Mouse (Mus musculus) hindbrain, embryonic 11.5 days (tissue): Measurements from ENCODE around the gene Gm12216. TPM values are rescaled to one million over a fixed set of nuclear protein-coding genes. Genes with fewer than 3 reads are reported as not detected.

Experiments
- ATAC-seq: fragments of 200-750 bp; cut with Nextera tagmentation; 2 replicates; pipeline ENCODE4 v1.8.0; 2017; ENCODE audit warnings: mild to moderate bottlenecking, moderate TSS enrichment, moderate library complexity; ENCODE audit not compliant: low FRiP score
- DNase-seq: peaks from one replicate; pipeline ENCODE4 v3.0.0-alpha.2; 2015; ENCODE audit warnings: low spot score
- H3K27ac ChIP-seq: fragments of 300-500 bp; sonication (generic); 2 replicates; pipeline ENCODE4 v1.5.1; 2014; ENCODE audit warnings: mild to moderate bottlenecking, low read depth, low read length
- H3K27me3 ChIP-seq: fragments of 300-500 bp; sonication (generic); 2 replicates; pipeline ENCODE4 v1.6.1; 2014; ENCODE audit warnings: mild to moderate bottlenecking, low read length, moderate library complexity, mixed read lengths; ENCODE audit not compliant: control insufficient read depth, insufficient read depth
- H3K36me3 ChIP-seq: fragments of 300-500 bp; sonication (generic); 2 replicates; pipeline ENCODE4 v1.6.1; 2014; ENCODE audit warnings: mild to moderate bottlenecking, low read length, moderate library complexity, mixed read lengths; ENCODE audit not compliant: control insufficient read depth, insufficient read depth
- H3K4me1 ChIP-seq: fragments of 300-500 bp; sonication (generic); replicated peaks from 2 replicates; pipeline ENCODE4 v1.6.1; 2014; ENCODE audit warnings: low read length, mixed read lengths; ENCODE audit not compliant: control insufficient read depth, insufficient read depth
- H3K4me2 ChIP-seq: fragments of 300-500 bp; sonication (generic); replicated peaks from 2 replicates; pipeline ENCODE4 v1.6.1; 2014; ENCODE audit warnings: mild to moderate bottlenecking, low read depth, low read length
- H3K4me3 ChIP-seq: fragments of 300-500 bp; sonication (generic); 2 replicates; pipeline ENCODE4 v1.5.1; 2014; ENCODE audit warnings: low read depth, low read length
- H3K9ac ChIP-seq: fragments of 300-500 bp; sonication (generic); 2 replicates; pipeline ENCODE4 v1.6.1; 2014; ENCODE audit warnings: low read depth, low read length
- H3K9me3 ChIP-seq: fragments of 300-500 bp; sonication (generic); 2 replicates; pipeline ENCODE4 v1.6.1; 2016; ENCODE audit warnings: low read length; ENCODE audit not compliant: control insufficient read depth
- WGBS: fragments of 180-500 bp; shearing (Covaris S2); extraction: QIAGEN DNeasy Blood & Tissue Kit; methylation state at CpG from one replicate; pipeline ENCODE4 v1.1.7; 2014; 5-methylcytosine and 5-hydroxymethylcytosine counted together
- polyA plus RNA-seq: library from polyadenylated mRNA; unstranded; fragments of >200 nt; fragmentation: Nextera tagmentation; extraction: Ambion mirVana; gene quantifications from 2 replicates; pipeline ENCODE4 v1.2.1, GENCODE M21; 2014

Gene Gm12216
- polyA plus RNA-seq, 1 experiment from 2014 or later, result not detected

- H3K36me3 ChIP-seq, result no peaks in the 10 kb centered on the region
- ATAC-seq, result no peak
- no peak overlapping the region for H3K9ac ChIP-seq
- H3K27ac ChIP-seq, result no peak overlapping the region
- no peak overlapping the region for H3K4me2 ChIP-seq
- DNase-seq, result no peak
- no peaks in the 10 kb centered on the region for H3K27me3 ChIP-seq
- no peak overlapping the region for H3K4me3 ChIP-seq
- 0 out of 2 replicates have a peak, but pooled peaks cover 2% of the 10 kb centered on the region for H3K4me1 ChIP-seq
- no peaks in the 10 kb centered on the region for H3K9me3 ChIP-seq
- 87% methylated on average over 10 of the region's 10 CpGs for WGBS
These were observed 60.9 kb downstream of the Gm12216 start for GRCm38 (mm10) chr11:53798041-53798711.

GRCm38 (mm10) chr11:53797386-53797920 lies 61.6 kb downstream of the Gm12216 start:
- Histone ChIP-seq H3K36me3 (no peaks in the 10 kb centered on the region), H3K27ac (no peak overlapping the region), H3K4me2 (no peak overlapping the region), H3K4me1 (0 out of 2 replicates have a peak, but pooled peaks cover 2% of the 10 kb centered on the region), H3K4me3 (no peak overlapping the region), H3K9ac (no peak overlapping the region), H3K9me3 (no peaks in the 10 kb centered on the region), H3K27me3 (no peaks in the 10 kb centered on the region)
- WGBS, result 54% methylated on average over 6 of the region's 6 CpGs
- ATAC-seq, result no peak
- no peak for DNase-seq

DNA sequence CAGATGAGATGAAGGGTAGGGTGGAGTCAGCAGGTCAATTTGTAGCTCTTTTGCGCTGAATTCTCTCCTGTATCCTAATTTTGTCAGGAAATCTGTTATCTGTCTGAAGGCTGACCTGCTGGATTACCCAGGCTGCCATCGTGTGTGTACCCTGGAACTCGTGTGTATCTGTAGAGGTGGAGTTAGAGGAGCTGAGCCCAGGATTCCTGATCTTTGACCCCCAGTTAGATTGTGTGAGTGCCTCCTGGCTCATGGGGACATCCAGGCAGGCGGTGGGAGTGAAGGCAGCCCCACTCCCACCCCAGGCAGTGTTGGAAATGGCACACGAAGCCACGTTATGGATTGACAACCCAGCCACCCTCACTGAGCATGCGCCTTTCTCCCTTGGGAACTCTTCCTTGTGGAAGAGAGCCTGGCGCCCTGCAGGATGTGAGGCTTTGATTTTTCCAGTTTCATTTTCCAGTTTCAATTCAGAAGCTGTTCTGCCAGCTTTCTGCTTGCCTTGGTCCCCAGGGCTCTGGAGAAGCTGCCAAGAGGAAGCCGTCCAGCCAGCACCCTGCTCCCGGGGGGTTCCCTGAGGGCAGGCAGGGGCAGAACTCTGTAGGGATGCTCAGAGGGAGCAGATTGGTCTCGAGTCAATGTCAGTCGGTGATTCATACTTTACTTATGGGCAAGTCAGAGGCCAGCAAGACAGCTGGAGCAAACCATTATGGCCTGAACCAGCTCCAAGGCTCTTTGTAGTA lies 62.5 kb downstream of the Gm12216 start:
- ATAC-seq, result no peak
- no peak for DNase-seq
- WGBS, result 73% methylated on average over 12 of the region's 12 CpGs
- no peak overlapping the region for H3K27ac ChIP-seq
- H3K4me3 ChIP-seq, result no peak overlapping the region
- H3K4me1 ChIP-seq, result 0 out of 2 replicates have a peak, but pooled peaks cover 2% of the 10 kb centered on the region
- no peak overlapping the region for H3K4me2 ChIP-seq
- no peaks in the 10 kb centered on the region for H3K9me3 ChIP-seq
- H3K9ac ChIP-seq, result no peak overlapping the region
- H3K36me3 ChIP-seq, result no peaks in the 10 kb centered on the region
- no peaks in the 10 kb centered on the region for H3K27me3 ChIP-seq

GRCm38 (mm10) chr11:53795813-53796212 lies 63.2 kb downstream of the Gm12216 start:
- Histone ChIP-seq H3K36me3 (no peaks in the 10 kb centered on the region), H3K4me3 (no peak overlapping the region), H3K4me1 (0 out of 2 replicates have a peak, but pooled peaks cover 2% of the 10 kb centered on the region), H3K27me3 (no peaks in the 10 kb centered on the region), H3K4me2 (no peak overlapping the region), H3K9me3 (no peaks in the 10 kb centered on the region), H3K27ac (no peak overlapping the region), H3K9ac (no peak overlapping the region)
- DNase-seq (no peak), ATAC-seq (no peak)
- WGBS, result 71% methylated on average over 8 of the region's 8 CpGs

DNA sequence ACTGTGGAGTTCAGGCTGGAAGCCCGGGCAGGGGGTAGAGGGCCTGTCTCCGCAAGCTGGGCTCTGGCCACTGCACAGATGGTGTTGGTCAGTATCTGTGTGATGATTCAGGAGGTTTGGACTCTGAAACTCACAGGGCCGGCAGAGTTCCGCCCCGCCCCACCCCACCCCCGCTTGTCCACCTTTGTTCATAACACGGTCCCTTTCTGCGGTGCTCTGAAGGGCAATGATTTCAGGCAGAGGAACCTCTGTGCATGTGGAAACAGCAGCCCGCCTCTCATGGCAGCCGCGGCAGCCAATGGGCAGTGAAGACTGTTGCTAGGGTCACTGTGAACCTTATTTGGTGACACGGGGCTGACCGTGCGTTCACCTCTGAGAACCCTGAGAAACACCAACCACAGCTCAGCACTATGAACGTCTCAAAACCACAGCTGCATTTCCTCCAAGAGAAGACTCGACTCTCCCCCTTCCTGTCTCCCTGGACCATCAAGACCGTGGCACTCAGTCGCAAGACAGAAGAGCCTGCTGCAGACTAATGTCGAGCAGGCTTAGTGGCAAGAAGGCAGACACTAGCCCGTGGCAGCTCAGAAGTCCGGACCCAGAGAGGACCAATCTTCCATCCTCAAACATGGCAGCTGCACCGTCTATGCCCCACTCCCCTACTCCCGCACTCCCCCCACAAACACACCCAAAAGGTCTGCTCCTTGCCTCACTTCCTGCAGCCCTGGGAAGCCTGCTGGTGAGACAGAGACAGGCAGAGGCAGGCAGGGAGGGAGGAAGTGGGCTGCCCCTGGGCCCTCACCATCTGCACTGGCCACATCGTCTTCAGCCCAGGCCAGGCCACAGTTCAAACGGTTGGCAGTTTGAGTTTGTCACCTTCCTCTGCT lies 64.1 kb downstream of the Gm12216 start:
- H3K4me1 ChIP-seq, result 0 out of 2 replicates have a peak, but pooled peaks cover 2% of the 10 kb centered on the region
- H3K4me2 ChIP-seq, result no peak overlapping the region
- H3K4me3 ChIP-seq, result no peak overlapping the region
- H3K36me3 ChIP-seq, result no peaks in the 10 kb centered on the region
- no peaks in the 10 kb centered on the region for H3K9me3 ChIP-seq
- no peak overlapping the region for H3K9ac ChIP-seq
- no peaks in the 10 kb centered on the region for H3K27me3 ChIP-seq
- H3K27ac ChIP-seq, result no peak overlapping the region
- no peak for DNase-seq
- ATAC-seq, result no peak
- 75% methylated on average over 25 of the region's 25 CpGs for WGBS

GRCm38 (mm10) chr11:53794015-53794414 lies 65.0 kb downstream of the Gm12216 start:
- Histone ChIP-seq H3K27ac (no peak overlapping the region), H3K4me2 (no peak overlapping the region), H3K9ac (no peak overlapping the region), H3K27me3 (no peaks in the 10 kb centered on the region), H3K4me3 (no peak overlapping the region), H3K4me1 (0 out of 2 replicates have a peak, but pooled peaks cover 2% of the 10 kb centered on the region), H3K36me3 (no peaks in the 10 kb centered on the region), H3K9me3 (no peaks in the 10 kb centered on the region)
- no peak for DNase-seq
- no peak for ATAC-seq
- WGBS, result 79% methylated on average over 3 of the region's 3 CpGs

GRCm38 (mm10) chr11:53792986-53793385 lies 66.1 kb downstream of the Gm12216 start:
- Histone ChIP-seq H3K4me3 (no peak overlapping the region), H3K36me3 (no peaks in the 10 kb centered on the region), H3K4me2 (no peak overlapping the region), H3K4me1 (0 out of 2 replicates have a peak, but pooled peaks cover 2% of the 10 kb centered on the region), H3K27me3 (no peaks in the 10 kb centered on the region), H3K9me3 (no peaks in the 10 kb centered on the region), H3K9ac (no peak overlapping the region), H3K27ac (no peak overlapping the region)
- WGBS, result 80% methylated on average over 3 of the region's 3 CpGs
- ATAC-seq (no peak), DNase-seq (no peak)

DNA sequence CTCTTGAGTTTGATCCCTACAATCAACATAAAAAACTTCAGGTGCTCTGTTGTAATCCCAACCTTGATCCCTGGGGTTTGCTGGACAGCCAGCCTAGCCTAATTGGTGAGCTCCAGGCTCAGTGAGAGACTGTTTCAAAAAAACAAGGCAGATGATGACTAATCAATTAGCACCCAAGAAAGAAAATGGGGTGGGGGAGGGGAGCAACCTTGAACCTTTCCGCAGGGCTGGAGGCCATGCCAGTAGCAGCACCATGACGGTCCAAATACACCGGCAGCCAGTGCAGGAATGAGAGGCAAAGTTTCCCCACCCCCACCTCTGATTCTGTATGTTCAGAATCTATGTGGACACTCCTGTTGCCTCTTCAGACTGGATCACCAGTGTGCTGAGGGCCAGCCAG lies 69.8 kb downstream of the Gm12216 start:
- Histone ChIP-seq H3K4me1 (no peaks in the 10 kb centered on the region), H3K4me3 (no peak overlapping the region), H3K9me3 (no peaks in the 10 kb centered on the region), H3K27ac (no peak overlapping the region), H3K36me3 (no peaks in the 10 kb centered on the region), H3K27me3 (no peaks in the 10 kb centered on the region), H3K4me2 (no peak overlapping the region), H3K9ac (no peak overlapping the region)
- 66% methylated on average over 3 of the region's 3 CpGs for WGBS
- no peak for ATAC-seq
- no peak for DNase-seq
